Mouse (Mus musculus): Measurements from ENCODE around the gene Rab3gap2. TPM values are rescaled to one million over a fixed set of nuclear protein-coding genes. Genes with fewer than 3 reads are reported as not detected.

Gene Rab3gap2
- polyA plus RNA-seq, 1 experiment from 2014 or later: 14.1 TPM

DNA sequence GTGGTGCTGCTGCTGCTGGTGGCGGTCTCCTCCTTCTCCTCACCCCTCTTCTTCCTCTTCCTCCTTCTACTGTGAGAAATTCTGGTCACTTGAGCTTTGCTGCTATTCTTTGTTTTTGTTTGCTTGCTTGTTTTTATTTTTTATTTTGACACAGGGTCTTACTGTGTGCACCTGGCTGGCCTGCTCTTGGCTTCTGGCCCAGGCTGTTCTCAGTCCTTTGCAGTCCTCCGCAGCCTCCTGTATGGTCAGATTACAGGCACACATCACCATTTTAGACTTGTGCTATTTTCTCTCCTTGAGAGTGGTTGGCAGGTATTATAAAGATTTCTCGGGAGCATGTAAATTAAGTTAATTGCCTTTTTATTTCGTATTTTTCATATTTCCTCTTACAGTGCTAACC is 130.2 kb downstream of the Rab3gap2 start:
- 85% methylated on average over 4 of the region's 4 CpGs for WGBS
- peaks cover 55% of the 10 kb centered on the region for H3K4me1 ChIP-seq
- H3K9ac ChIP-seq: no peak overlapping the region
- no peaks in the 10 kb centered on the region for H3K9me3 ChIP-seq
- no peaks in the 10 kb centered on the region for H3K27me3 ChIP-seq (replicated peaks)
- no peak for ATAC-seq (ENCODE audit: extremely low read depth, insufficient number of reproducible peaks, low FRiP score, low TSS enrichment)
- H3K4me2 ChIP-seq: no peak overlapping the region
- H3K4me3 ChIP-seq: no peak overlapping the region
- peaks cover 13% of the 10 kb centered on the region for H3K36me3 ChIP-seq
- H3K27ac ChIP-seq (replicated peaks): no peak overlapping the region

DNA sequence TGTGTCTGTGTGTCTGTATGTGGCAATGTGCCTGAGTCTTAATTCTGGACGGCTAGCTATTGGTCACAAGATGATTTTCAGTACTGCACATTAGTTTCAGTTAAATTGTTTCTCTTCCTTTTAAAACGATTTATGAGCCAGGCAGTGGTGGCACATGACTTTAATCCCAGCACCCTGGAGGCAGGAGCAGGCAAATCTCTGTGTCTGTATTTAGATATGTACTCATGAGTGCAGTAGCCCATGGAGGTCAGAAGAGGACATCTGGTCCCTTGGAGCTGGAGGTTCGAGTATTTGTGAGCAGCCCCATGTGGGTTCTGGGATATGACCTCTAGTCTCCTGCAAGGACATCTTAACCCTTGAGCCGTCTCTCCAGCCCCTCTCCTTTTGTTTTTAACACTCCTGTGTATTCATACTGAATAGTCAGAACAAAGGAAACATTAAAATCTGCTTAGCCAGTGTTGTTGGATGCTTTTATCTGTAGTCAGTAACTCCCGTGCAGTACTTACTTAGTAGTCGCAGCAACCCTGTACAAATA is 131.4 kb downstream of the Rab3gap2 start:
- no peak overlapping the region for H3K4me3 ChIP-seq
- H3K4me1 ChIP-seq: peaks cover 53% of the 10 kb centered on the region
- H3K27ac ChIP-seq (replicated peaks): no peak overlapping the region
- H3K9ac ChIP-seq: no peak overlapping the region
- H3K4me2 ChIP-seq: no peak overlapping the region
- WGBS: 63% methylated on average over 6 of the region's 6 CpGs
- ATAC-seq (ENCODE audit: extremely low read depth, insufficient number of reproducible peaks, low FRiP score, low TSS enrichment): no peak
- no peaks in the 10 kb centered on the region for H3K9me3 ChIP-seq
- peaks cover 21% of the 10 kb centered on the region for H3K36me3 ChIP-seq
- H3K27me3 ChIP-seq (replicated peaks): no peaks in the 10 kb centered on the region

MicroRNA genes within 50 kb of the gene (microRNA counts, 519-probe panel; counts per million panel counts)
- microRNA mmu-miR-194: 209 counts per million, percentile 61 among the panel's probes with 10 or more counts
- microRNA mmu-miR-664: 209 counts per million, percentile 61 among the panel's probes with 10 or more counts

Small RNA genes within 50 kb of the gene (microRNA-seq; reads per million reads assigned to microRNA genes)
- gene Mir194-1 (23.9 reads per million, percentile 36 among the genes with 10 or more reads in this experiment), gene Mir215 (206 reads per million, percentile 64 among the genes with 10 or more reads in this experiment), gene Mir664 (18.8 reads per million, percentile 34 among the genes with 10 or more reads in this experiment)

Other genes with a start within 250 kb of the Rab3gap2 start
- 1.5 and 1.9 TPM in 2 replicates for gene Mark1, start 204.5 kb upstream of the Rab3gap2 start, polyA plus RNA-seq (2015; fragmentation: Nextera tagmentation; extraction: Ambion mirVana)
- 32.8 and 35.6 TPM in 2 replicates for gene Iars2, start 125.3 kb downstream of the Rab3gap2 start, polyA plus RNA-seq (2015; fragmentation: Nextera tagmentation; extraction: Ambion mirVana)
- gene Bpnt1, start 128.0 kb downstream of the Rab3gap2 start, polyA plus RNA-seq (2015; fragmentation: Nextera tagmentation; extraction: Ambion mirVana): 25.6 and 25.7 TPM in 2 replicates
- gene Eprs, start 158.9 kb downstream of the Rab3gap2 start, polyA plus RNA-seq (2015; fragmentation: Nextera tagmentation; extraction: Ambion mirVana): 106 and 112 TPM in 2 replicates

Data from heart, embryonic 13.5 days (tissue).